Mouse (Mus musculus): ENCODE measurements around the gene Creb5.

Creb5 gene

GRCm38 (mm10) chr6:53604386-53604785 is 317.3 kb downstream of the Creb5 start:
- no peak for DNase-seq

- no peak for DNase-seq
Measured at GRCm38 (mm10) chr6:53605184-53605583, 318.1 kb downstream of the Creb5 start.

GRCm38 (mm10) chr6:53611451-53611945 is 324.4 kb downstream of the Creb5 start:
- DNase-seq: no peak

GRCm38 (mm10) chr6:53612681-53613080 is 325.6 kb downstream of the Creb5 start:
- DNase-seq: no peak

GRCm38 (mm10) chr6:53615440-53616211 is 328.6 kb downstream of the Creb5 start:
- no peak for DNase-seq

- DNase-seq: no peak
Measured at GRCm38 (mm10) chr6:53618164-53618563, 331.1 kb downstream of the Creb5 start.

- no peak for DNase-seq
Measured at GRCm38 (mm10) chr6:53619676-53620075, 332.6 kb downstream of the Creb5 start.

- DNase-seq: no peak
Measured at GRCm38 (mm10) chr6:53621295-53621694, 334.2 kb downstream of the Creb5 start.

GRCm38 (mm10) chr6:53624455-53625276 is 337.6 kb downstream of the Creb5 start:
- DNase-seq: no peak

- DNase-seq: no peak
Measured at GRCm38 (mm10) chr6:53626044-53626443, 339.0 kb downstream of the Creb5 start.

GRCm38 (mm10) chr6:53628714-53629113 is 341.6 kb downstream of the Creb5 start:
- no peak for DNase-seq

- no peak for DNase-seq
Measured at GRCm38 (mm10) chr6:53635453-53635852, 348.4 kb downstream of the Creb5 start.

GRCm38 (mm10) chr6:53637356-53638351 is 350.6 kb downstream of the Creb5 start:
- DNase-seq: peak; percentile 79

GRCm38 (mm10) chr6:53641633-53642605 is 354.8 kb downstream of the Creb5 start:
- no peak for DNase-seq

- DNase-seq: no peak
Measured at GRCm38 (mm10) chr6:53642826-53643356, 355.8 kb downstream of the Creb5 start.

GRCm38 (mm10) chr6:53643481-53643880 is 356.4 kb downstream of the Creb5 start:
- no peak for DNase-seq

GRCm38 (mm10) chr6:53644056-53644455 is 357.0 kb downstream of the Creb5 start:
- no peak for DNase-seq

GRCm38 (mm10) chr6:53644971-53645370 is 357.9 kb downstream of the Creb5 start:
- DNase-seq: no peak

GRCm38 (mm10) chr6:53649782-53650181 is 362.7 kb downstream of the Creb5 start:
- no peak for DNase-seq

- DNase-seq: no peak
Measured at GRCm38 (mm10) chr6:53652691-53653090, 365.6 kb downstream of the Creb5 start.

All from layer of hippocampus, adult 9-11 months (tissue).